Mouse (Mus musculus): ENCODE data around the gene Runx2.

Runx2 gene

DNA sequence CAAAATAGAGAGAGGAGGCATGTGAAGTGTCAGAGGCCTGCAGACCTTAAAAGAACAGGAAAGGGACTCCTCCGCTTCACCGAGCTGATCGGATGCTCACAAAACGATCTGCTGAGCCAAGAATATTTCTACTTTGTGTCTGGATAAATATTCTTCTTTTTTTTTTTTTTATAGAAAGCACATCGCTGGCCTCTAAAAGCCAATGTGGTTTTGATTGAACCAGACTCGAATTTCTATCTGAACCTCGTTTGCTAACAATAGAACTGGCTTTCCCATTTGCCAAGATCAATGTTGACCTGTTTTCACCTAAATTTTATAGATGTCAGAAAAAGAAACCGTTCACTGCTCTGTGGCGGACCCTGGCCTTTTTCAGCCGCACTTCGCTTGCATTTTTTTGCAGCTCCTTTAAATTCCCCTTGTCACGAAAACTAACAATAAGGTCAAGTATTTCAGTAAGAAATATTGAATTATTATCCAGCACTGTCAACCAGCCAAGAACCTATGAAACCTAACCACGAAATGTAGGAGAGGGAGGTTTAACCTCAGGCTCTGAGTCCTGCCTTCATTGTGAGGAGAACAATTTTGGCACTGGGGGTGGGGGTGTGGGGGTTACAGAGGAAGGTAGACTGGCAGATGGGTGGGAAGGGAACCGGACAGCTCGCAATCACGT, 222.4 kb downstream of the Runx2 start:
- DNase-seq (ENCODE audit: low spot score in 2 of 2): no peak

DNA sequence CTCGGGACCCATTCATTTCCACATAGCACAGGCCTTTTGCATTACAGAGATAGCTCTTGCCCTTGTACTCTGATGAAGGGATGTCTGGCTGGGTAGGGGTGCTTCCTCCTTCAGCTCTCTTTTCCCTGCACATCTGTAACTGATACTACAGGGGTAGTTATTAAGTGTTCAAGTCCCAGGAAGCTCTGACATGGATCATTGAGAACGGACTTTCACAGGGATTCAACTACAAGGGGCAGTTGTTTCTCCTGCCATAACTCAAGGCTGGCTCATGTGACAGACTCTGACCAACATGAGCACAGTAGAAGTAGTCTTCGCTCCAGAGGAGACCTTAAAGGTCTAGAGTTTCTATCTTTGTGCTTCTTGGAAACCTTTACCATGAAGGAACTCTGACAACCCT, 226.1 kb downstream of the Runx2 start:
- no peak for DNase-seq (ENCODE audit: low spot score in 2 of 2)

DNA sequence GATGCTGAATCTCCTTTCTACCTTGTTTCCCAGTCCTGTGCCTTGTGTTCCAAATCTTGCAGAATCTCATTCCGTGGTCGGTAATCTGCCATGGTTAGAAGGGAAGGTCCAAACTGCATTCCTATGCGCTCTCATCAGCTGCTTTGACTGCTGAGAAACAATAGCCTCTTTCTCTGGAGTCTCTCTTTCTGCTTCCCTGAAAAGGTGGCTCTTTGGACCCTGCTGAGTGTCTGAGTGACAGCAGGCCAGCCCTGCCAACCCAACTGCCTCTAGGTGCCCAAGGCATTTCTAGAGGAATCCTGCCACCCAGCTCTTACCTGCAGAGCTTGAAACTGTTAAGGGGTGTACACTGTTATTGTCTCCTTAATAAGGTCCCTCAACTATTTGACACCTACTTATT, 226.6 kb downstream of the Runx2 start:
- no peak for DNase-seq (ENCODE audit: low spot score in 2 of 2)

DNA sequence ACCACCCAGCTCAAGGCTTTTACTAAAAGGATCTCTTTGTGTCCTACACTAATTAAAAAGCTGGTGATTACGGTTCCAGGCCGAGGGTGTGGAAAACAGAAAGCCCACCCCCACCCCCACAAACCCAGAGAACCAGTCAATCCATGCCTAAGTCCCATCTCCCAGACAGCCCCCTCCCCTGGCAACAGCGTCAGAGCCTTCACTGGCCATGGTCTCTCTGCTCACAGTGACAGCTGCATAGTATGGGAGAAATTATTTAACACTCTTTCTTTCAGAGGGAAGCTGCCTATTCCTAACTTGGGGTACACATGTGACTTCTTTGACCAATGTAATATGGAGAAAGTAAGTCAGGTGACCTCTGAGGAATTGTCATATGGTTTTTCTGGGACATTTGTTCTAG, 228.4 kb downstream of the Runx2 start:
- DNase-seq (ENCODE audit: low spot score in 2 of 2): no peak

DNA sequence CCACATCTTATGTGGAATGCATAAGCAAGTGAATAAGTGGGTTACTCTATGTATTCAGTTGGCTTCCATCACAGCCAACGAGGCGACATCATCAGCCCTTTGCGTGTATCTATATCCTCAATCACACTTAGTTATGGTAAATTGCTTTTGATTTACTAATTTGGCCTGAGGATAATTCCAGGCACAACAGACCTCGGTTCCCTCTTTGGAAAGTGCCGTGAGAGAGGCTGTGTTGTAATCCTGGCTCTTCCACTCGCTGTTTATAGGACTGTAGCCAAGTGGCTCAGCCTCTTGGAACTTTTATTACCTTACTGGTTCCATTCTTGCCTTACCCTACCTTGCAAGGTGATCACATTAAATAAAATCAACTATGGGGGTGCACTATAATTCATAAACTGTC, 229.8 kb downstream of the Runx2 start:
- DNase-seq (ENCODE audit: low spot score in 2 of 2): no peak

DNA sequence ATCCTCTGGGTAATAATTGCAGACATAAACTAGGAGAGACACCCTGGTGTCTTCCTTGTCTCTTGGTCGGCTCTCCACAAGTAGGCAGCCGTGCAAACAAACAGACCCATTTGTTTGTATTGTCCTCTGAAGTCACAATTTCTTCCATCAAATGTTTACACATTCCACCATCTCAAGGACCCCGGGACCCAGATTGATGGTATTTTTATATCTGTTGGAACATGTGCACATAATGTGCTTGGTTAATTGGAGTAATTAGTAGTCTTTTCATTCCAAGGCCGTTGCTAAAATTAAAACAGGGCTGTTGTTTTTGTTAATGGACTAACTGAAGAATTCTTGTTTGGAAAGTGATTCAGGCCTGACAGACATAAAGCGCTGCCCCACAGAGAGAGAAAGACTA, 236.8 kb downstream of the Runx2 start:
- no peak for DNase-seq (ENCODE audit: low spot score in 2 of 2)

DNA sequence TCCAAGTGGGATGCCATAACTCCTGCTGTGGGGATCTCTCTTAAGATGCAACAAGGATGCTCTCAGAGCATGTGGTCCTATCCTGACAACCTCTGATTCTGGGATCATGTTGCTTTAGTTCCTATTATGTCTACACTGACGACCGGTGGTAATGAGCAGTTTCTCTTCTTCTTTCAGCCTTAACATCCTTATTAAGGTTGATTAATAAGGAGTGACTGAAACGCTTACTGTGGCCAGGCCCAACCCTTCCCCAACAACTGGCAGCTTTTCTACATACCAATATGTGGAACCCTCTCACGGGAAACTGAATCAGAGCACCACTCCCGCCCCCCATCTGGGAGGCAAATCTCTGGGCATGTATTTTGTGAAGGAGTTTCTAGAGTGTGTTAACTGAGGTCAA, 243.7 kb downstream of the Runx2 start:
- no peak for DNase-seq (ENCODE audit: low spot score in 2 of 2)

DNA sequence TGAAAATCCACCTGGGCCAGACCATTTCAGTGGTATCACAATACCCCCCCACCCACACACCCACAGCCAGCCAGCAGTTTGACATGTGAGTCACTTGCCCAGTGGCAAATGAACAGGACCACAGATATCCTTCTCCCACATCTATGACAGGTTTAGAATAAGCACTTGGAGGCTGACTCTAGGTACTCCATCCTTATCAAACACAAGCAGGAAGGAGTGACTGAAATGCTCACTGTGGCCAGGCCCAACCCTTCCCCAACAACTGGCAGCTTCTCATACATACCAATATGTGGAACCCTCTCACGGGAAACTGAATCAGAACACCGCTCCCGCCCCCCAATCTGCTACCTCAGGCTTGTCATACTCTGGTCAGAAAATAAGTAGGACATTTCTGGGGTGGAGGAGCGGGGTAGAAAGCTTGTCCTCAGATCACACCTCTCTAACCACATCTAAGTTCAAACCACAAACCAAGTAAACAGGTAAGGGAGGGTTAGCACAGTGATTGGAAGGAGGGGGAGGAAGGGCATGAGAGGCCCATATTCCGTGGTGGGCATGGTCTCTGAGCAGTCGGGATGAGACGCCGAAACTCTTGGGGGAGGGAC, 245.5 kb downstream of the Runx2 start:
- DNase-seq (ENCODE audit: low spot score in 2 of 2): no peak

DNA sequence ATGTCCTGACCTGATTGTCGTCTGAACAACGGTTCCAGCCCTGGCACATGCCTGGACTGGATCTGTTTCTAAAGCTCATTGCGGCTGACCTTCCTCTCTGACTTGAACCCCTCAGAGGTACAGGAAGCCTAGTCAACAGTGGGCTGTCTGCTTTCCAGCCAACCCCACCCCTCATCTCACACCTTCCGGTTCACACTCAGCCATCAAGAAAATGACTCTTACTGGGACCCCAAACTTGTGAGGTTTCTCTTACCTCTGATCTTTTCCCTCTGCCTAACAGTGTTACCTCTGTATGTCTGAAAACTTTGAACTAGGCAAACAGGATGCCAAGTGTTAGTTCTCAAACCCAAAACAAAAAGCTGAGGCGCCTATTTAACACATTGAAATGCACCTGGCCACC, 247.6 kb downstream of the Runx2 start:
- no peak for DNase-seq (ENCODE audit: low spot score in 2 of 2)

DNA sequence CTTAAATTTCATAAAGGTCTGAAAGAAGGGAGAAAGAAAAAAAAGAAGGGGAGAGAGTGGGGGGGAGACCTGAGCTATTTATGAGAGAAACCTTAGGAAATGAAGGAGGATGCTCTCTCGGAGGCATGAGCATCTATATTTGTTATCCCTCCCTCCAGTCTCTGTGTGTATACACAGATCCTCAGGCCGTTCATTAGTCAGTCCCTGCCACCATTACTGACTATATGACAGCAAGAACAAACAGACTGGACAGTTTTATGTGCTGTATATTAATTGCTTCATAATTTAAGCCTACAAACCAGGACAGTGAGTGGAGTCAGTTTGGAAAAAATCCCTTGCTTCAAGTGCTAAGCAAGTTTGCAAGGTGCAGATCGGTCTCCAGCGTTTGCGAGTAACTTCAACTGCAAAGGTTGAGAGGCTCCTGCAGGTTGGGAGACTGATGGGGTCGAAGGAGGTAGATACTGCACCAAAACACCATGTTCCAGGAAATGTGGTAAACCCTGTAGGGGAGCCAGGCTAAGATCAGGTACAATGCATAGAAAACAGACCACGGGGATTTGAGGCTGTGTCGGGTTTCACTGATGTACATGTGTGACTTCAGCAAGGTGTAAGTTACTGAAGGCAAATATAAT, 248.6 kb downstream of the Runx2 start:
- no peak for DNase-seq (ENCODE audit: low spot score in 2 of 2)

DNA sequence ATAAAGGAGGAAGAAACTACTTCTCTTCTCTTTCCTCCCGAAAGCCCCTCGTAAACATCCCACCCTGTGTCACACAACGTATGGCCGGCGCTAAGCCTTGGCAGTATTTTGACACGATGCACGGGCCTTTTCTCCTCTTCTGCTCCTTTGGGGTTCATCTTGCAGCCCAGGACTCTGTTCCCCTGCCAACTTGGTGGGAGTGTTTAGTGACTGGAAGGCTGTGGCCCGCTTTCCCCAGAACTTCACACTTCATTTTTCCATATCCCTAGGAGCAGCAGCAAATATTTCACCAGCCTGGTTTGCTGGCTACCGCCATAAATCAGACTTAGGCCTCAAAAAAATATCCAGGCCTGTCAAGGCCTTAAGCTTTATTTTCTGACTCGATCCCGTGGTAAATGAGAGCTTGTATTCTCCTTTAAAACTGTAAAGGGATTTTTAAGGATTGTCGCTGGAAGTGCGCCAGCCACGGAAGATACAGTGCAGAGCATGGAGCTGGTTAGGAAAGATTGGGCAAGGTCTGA, 249.2 kb downstream of the Runx2 start:
- DNase-seq (ENCODE audit: low spot score in 2 of 2): no peak

DNA sequence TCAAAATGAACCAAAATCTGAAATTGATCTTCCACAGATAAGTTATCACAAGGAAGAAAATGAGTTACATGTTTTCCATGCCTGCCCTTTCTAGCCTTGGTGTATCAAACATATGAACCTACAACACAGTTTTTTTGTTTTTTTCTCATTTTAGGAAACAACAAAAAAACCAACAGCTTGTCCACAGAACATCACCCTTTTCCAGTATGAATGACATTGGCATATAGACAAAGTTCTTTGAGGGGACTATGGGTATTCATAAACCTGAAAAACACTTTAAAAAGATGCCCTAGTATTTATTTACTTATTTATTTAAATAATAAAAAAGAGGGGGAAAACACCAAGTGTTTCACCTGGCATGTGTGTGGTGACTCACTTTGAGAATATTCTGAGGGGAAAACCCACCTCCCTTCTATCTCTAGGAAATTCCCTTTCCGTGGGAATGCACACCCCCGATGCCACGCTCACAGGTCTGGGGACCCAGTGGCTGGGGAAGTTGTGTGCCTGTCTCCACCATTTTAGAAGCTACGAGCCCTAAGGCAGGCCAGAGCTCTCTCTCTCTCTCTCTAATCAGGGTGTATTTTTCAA, 249.9 kb downstream of the Runx2 start:
- DNase-seq (ENCODE audit: low spot score in 2 of 2): no peak

DNA sequence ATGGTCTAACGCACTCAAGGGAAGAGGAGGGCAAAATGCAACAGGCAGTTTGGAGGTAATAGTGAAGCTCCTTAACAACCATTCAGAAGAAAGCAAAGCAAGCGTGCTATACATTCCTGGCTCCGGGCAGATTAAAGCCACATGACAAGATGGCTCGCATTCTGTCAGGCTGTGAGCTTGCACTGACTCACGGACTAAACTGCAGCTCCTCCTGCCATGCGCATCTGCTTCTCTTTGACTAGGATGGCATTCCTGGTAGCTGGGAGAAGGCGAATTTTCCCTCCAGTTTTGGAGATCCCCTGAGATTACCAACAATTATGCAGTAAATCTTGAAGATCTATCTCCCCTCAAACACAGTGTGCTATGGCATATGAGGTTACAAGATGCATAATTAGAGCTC, 254.6 kb downstream of the Runx2 start:
- DNase-seq (ENCODE audit: low spot score in 2 of 2): no peak

DNA sequence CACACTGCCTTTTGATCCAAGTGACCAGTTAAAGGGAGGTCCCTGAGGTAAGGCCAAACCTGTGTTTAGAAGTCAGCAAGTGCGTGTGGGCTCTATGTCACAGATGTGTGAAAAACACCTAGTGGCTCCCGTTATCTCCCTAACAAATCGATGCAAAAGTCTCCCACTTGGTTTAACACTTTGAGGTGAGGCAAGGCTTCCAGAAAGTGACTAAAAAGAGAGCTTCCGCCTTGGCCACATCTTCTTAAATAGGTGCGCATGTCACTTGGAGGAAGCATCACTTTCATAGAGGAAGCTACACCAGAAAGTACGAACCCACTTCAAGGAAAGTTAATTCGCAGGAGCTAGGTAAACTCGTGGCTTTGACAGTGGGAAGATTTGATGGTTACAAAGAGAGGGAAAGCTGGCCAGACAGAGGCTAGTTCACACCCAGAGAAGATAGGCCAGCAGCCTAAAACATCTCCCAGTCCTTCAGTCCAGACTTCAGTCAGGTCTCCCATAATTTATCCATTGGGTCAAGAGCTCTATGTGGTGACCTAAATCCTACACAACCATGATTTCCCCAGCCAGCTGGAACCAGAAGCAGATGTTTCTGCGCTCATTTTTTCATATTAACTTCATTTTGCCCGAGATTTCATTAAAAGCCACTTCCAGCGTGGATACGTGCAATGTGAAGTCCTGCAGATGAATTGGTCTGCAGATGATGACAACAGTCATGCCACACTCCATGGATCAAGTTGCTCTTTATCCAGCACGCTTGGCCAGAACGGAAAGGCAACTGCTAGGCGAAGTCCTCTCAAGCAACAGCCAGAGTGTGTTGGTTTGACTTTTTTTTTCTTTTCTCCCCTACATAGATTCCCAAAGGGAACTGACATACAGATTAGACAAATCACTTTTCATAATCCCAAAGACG, 257.1 kb downstream of the Runx2 start:
- no peak for DNase-seq (ENCODE audit: low spot score in 2 of 2)

DNA sequence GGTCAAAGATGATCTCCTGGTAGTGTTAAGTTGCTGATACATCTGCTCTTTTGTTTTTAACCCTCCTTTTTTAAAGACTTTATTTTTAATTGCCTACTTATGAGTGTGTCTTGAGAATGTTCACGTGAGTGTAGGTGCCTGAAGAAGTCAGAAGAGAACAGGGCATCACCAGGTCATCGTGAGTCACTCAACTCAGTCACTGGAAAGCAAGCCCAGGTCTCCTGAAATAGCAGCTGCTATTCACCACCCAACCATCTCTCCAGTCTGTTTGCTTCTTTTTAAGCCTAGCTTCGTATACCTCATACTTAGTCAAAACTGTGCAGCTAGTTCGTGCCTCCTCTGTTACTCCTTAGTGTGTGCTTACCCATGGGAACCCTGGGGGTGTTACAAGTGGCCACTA, 259.7 kb downstream of the Runx2 start:
- no peak for DNase-seq (ENCODE audit: low spot score in 2 of 2)

DNA sequence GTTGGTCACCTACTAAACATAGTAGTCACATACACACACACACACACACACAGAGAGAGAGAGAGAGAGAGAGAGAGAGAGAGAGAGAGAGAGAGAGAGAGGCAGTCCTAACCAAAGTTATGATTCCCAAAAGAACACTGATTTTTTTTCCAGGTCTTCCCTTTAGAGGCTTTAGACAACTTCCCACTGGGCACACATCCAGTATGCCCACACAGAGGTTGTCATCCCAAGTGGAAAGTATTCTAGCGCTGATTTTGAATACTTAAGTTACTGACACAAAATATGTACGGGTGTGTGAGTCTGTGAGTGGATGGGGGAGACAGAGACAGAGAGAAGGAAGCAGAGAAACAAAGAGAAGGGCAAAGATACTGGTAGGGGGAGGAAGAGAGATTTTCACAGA, 265.0 kb downstream of the Runx2 start:
- DNase-seq (ENCODE audit: low spot score in 2 of 2): no peak

DNA sequence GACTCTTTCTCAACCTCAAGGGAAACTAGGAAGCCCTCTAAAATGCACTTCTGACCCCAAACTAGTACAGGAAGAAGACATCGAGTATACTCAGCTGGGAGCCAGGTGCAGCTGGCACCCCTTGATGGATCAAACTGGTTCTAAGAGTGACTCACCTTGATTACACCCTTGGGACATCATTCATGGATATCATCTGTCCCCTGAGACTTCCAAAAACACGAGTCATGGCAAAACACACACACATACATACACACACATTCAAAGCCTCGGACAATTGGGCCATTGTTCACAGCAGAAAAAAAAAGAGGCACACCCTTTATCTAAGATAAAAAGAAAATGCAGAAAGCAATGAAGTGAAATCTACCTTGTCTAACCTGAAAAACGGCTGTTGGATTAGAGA, 266.7 kb downstream of the Runx2 start:
- no peak for DNase-seq (ENCODE audit: low spot score in 2 of 2)

DNA sequence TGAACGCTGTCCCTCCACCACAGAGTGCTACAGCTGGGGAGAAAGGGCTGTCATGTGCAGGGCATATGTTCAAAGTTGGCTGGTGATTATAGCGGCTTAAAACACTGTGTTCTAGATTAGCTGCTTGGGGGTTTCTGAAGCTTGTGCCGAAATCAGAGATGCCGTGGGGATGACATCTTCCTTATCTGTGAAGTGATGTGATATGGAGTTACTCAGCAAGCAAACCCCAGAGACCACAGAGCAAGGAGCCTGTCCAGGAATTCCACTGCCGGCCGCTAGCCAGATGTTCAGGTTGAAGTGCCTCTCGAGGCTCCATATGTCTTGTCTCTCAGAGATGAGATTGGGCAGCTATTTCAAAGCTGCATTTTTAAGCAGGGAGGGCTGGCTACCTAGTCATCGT, 267.8 kb downstream of the Runx2 start:
- no peak for DNase-seq (ENCODE audit: low spot score in 2 of 2)

DNA sequence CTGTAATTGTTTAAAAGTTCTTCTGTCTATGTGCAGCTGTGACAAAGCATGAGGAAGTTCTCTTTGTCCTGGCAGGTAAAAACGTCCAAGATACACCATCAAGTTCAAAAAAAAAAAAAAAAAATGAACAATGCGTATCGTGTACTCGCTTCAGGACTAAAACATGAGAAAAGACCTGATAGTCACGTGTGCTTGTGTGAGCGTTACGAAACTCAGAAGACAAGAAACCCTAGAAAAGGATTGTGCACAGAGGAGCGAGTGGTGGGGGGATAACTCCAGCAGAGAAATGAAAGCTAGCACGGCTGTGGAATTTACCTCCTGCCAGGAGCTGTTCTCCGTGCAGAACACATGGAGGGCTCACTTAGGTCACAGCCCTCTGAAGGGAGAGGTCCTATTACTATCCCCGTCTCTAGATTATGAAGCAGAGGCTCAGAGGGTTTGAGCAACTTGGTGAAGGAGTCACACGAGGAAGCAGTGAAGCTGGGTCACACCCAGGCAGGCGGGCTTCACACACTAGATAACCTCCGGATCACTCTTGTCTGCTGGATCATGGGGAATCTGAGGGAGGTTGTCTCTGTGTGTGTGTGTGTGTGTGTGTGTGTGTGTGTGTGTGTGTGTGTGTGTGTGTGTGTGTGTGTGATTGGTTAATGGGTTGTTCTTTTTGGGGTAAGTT, 269.3 kb downstream of the Runx2 start:
- DNase-seq (ENCODE audit: low spot score in 2 of 2): no peak

DNA sequence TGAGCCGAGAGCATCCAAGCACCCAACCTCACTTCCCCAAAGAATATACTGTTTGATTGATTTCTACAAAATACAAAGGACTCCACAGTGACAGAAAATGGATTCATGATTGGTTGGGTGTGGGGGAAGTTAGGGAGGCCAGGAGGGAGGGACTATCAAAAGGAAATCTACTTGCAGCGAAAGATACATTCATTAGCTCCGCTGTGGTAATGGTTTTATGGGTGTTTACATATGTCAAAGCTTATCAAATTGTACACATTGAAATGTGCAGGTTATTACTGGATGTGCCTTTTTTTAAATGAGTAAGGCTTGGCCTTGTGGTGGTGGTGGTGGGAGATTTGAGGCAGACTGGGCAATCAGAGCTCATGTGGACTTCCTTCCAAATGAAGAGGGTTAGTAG, 271.9 kb downstream of the Runx2 start:
- no peak for DNase-seq (ENCODE audit: low spot score in 2 of 2)

DNA sequence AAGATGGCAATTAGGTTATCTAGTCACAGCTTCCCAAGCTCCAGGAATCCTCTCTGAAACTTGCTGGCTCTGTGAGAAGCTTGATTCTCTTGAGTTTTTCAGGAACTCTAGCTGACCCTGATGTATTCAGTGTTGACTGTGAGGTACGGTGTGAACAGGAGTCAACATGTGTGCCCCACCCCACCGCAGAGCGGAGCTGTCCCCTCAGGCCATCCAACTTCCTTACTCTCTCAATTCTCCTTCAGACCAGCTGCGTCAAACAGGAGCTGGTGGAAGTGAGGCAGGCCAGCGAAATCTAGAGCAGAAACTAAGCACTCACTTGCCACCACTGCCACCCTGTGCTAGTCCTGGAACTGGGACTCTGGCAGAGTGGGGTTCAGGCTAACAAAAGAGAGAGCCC, 273.9 kb downstream of the Runx2 start:
- DNase-seq (ENCODE audit: low spot score in 2 of 2): no peak
